Mouse (Mus musculus): ENCODE results near the gene Fah. TPM values are rescaled to one million over a fixed set of nuclear protein-coding genes. Genes with fewer than 3 reads are reported as not detected.
A peak's percentile ranks its signal among the peaks of the same experiment; 100 is the strongest.

Gene Fah
- total RNA-seq, 1 experiment from 2014 or later = 0.50 TPM

GRCm38 (mm10) chr7:84596633-84597032 lies 9.9 kb downstream of the Fah start:
- no peak for ATAC-seq (replicated peaks; ENCODE audit: low read depth, poor library complexity, severe bottlenecking)

- no peak for ATAC-seq (replicated peaks; ENCODE audit: low read depth, poor library complexity, severe bottlenecking)
These were observed 10.5 kb downstream of the Fah start for GRCm38 (mm10) chr7:84596002-84596401.

- no peak for ATAC-seq (replicated peaks; ENCODE audit: low read depth, poor library complexity, severe bottlenecking)
These were observed 11.6 kb downstream of the Fah start for GRCm38 (mm10) chr7:84594917-84595303.

GRCm38 (mm10) chr7:84594087-84594916 lies 12.2 kb downstream of the Fah start:
- ATAC-seq (replicated peaks; ENCODE audit: low read depth, poor library complexity, severe bottlenecking) = peak; percentile 94

DNA sequence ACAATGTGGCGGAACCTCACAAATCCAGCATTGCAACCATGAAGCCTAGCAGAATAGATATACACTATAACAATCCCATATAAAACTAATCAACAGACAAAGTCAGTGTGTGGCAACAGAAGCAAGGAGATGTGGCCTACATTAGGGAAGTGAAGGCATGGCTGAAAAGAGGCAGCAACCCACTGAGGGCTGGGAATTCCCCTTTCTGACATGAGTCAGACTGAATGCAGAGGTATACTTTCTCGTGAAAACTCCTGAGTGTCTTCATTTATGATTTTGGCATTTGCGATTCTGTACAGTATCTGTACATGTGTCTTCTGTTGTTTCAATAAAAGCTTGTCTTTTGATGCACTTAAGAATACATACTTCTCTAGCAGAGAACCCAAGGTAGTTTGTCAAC lies 15.2 kb downstream of the Fah start:
- ATAC-seq (replicated peaks; ENCODE audit: low read depth, poor library complexity, severe bottlenecking) = 0 out of 2 replicates have a peak, but pooled peaks have one; percentile 30

GRCm38 (mm10) chr7:84590622-84591021 lies 15.9 kb downstream of the Fah start:
- no peak for ATAC-seq (replicated peaks; ENCODE audit: low read depth, poor library complexity, severe bottlenecking)

GRCm38 (mm10) chr7:84587101-84587783 lies 19.3 kb downstream of the Fah start:
- ATAC-seq (replicated peaks; ENCODE audit: low read depth, poor library complexity, severe bottlenecking) = peak; percentile 62; the same call in 1 of the 2 replicates

- no peak for ATAC-seq (replicated peaks; ENCODE audit: low read depth, poor library complexity, severe bottlenecking)
These were observed 20.0 kb downstream of the Fah start for GRCm38 (mm10) chr7:84586360-84587100.

GRCm38 (mm10) chr7:84585086-84585485 lies 21.4 kb downstream of the Fah start:
- ATAC-seq (replicated peaks; ENCODE audit: low read depth, poor library complexity, severe bottlenecking) = no peak

GRCm38 (mm10) chr7:84579769-84580168 lies 26.8 kb downstream of the Fah start:
- ATAC-seq (replicated peaks; ENCODE audit: low read depth, poor library complexity, severe bottlenecking) = no peak

DNA sequence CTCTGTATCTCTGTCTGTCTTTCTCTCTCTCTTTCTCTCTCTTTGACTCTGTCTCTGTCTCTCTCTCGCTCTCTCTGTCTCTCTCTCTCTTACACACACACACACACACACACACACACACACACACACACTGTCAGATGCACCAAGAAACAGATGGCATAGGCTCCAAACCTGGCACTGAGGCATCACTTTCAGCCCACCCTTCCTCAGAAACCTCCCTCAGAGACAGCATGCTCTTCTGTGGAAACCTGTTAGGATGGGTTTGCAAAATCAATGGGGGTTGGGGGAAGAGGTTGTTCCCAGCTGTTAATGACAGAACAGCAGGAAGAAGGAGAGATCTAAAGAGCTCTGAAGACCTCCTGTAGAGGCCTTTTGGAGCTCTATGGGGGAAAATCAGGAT lies 27.7 kb downstream of the Fah start:
- no peak for ATAC-seq (replicated peaks; ENCODE audit: low read depth, poor library complexity, severe bottlenecking)

- no peak for ATAC-seq (replicated peaks; ENCODE audit: low read depth, poor library complexity, severe bottlenecking)
These were observed 29.5 kb downstream of the Fah start for GRCm38 (mm10) chr7:84577034-84577433.

GRCm38 (mm10) chr7:84566200-84566599 lies 40.3 kb downstream of the Fah start:
- ATAC-seq (replicated peaks; ENCODE audit: low read depth, poor library complexity, severe bottlenecking) = no peak

GRCm38 (mm10) chr7:84564236-84564635 lies 42.3 kb downstream of the Fah start:
- ATAC-seq (replicated peaks; ENCODE audit: low read depth, poor library complexity, severe bottlenecking) = no peak

DNA sequence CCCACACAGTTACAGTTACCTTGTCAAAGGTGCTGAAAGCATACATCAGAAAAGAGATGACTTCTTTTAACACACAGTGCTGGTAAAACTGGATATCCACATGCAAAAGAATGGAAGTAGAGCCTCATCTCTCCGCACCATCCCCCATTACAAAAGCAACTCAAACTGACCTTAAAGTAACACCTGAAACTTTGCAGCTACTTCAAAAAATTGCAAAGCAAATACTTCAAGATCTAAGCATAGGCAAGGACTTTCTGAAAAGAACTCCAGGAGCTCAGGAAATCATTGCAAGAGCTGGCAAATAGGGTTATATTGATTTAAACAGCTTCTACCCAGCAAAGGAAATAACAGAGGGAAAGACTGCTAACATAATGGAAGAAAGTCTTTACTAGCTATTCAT lies 46.0 kb downstream of the Fah start:
- no peak for ATAC-seq (replicated peaks; ENCODE audit: low read depth, poor library complexity, severe bottlenecking)

DNA sequence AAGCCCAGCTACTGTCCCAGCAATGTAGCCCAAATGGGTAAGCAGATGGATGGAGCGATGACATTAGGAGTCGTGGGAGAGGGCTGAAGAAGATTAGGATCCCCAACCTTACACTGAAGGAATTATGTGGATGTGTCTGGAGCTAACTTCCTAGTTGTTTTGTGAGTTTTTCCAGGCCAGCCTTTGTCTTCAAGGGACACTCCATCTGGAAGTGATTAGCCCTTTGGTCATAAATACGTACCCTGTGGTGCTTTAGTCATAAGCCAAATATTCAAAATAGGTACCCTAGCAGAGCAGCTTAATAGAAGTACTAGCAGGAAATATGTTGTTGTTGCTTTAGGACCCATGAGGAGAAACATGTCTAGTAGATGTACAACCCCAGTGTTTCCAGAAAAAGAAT lies 49.2 kb downstream of the Fah start:
- ATAC-seq (replicated peaks; ENCODE audit: low read depth, poor library complexity, severe bottlenecking) = no peak

GRCm38 (mm10) chr7:84555294-84555693 lies 51.2 kb downstream of the Fah start:
- no peak for ATAC-seq (replicated peaks; ENCODE audit: low read depth, poor library complexity, severe bottlenecking)

GRCm38 (mm10) chr7:84551472-84551871 lies 55.0 kb downstream of the Fah start:
- ATAC-seq (replicated peaks; ENCODE audit: low read depth, poor library complexity, severe bottlenecking) = no peak

GRCm38 (mm10) chr7:84546667-84547066 lies 59.9 kb downstream of the Fah start:
- no peak for ATAC-seq (replicated peaks; ENCODE audit: low read depth, poor library complexity, severe bottlenecking)

DNA sequence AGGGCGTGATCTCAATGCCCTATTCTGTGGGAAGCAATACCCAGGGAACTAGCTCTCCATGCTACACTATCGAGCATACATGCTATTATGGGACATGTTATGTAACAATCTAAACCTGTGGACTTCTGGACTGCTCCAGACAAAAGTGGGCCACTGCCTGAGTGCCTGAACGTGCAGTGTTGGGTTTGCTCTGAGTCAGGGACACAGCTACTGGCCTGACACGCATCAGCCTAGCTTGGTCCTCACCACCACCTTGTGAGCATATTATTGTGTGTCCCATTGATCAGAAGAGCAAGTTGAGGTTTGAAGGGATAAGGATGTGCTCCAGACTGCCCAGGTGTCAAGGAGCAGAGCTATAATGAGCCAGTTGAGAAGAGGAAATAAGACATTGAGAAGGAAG lies 61.6 kb downstream of the Fah start:
- no peak for ATAC-seq (replicated peaks; ENCODE audit: low read depth, poor library complexity, severe bottlenecking)

Measured in common myeloid progenitor, adult 5-6 weeks (primary cell).